Mouse (Mus musculus): ENCODE data around the gene Polr1c. TPM values are rescaled to one million over a fixed set of nuclear protein-coding genes. Genes with fewer than 3 reads are reported as not detected.

Polr1c gene
- total RNA-seq, 4 experiments from 2014 or later, result 20.4 to 25.6 (median 22.7) TPM

- no peak for DNase-seq (ENCODE audit: low spot score)
Observed at GRCm38 (mm10) chr17:46221601-46222000, 26.3 kb downstream of the Polr1c start.

- no peak for DNase-seq (ENCODE audit: low spot score)
Observed at GRCm38 (mm10) chr17:46210550-46210949, 37.3 kb downstream of the Polr1c start.

- DNase-seq (ENCODE audit: low spot score), result no peak
Observed at GRCm38 (mm10) chr17:46206676-46207075, 41.2 kb downstream of the Polr1c start.

- peak; percentile 16 for DNase-seq (ENCODE audit: low spot score)
Observed at GRCm38 (mm10) chr17:46203078-46203477, 44.8 kb downstream of the Polr1c start.

GRCm38 (mm10) chr17:46202421-46203071 is 45.3 kb downstream of the Polr1c start, which contains the start of the genes Polh and Xpo5:
Gene Polh, minus strand, starts transcription at chr17:46202645.
Gene Xpo5, plus strand, starts transcription at chr17:46202782.
- DNase-seq (ENCODE audit: low spot score), result peak; percentile 88

GRCm38 (mm10) chr17:46201151-46201550 is 46.7 kb downstream of the Polr1c start:
- no peak for DNase-seq (ENCODE audit: low spot score)

Small RNA genes lying within 50 kb of the gene (microRNA-seq; reads per million reads assigned to microRNA genes)
- not detected for gene Mir693

Other genes starting within 250 kb of the Polr1c start
- 100 to 1,000 TPM; 195 to 267 (median 235) TPM for gene Vegfa, start 215.7 kb downstream of the Polr1c start, total RNA-seq (2022)
- 100 to 1,000 TPM; 144 to 157 (median 149) TPM for gene Mrps18a, start 137.1 kb downstream of the Polr1c start, total RNA-seq (2022)
- under 1 TPM; 0.57 to 0.97 (median 0.84) TPM for gene Rsph9, start 103.8 kb downstream of the Polr1c start, total RNA-seq (2022)
- 10 to 100 TPM; 19.2 to 27.4 (median 21.6) TPM for gene Mad2l1bp, start 94.5 kb downstream of the Polr1c start, total RNA-seq (2022)
- gene Gtpbp2, start 87.0 kb downstream of the Polr1c start, total RNA-seq (2022), result 10 to 100 TPM; 55.8 to 74.5 (median 59.0) TPM
- gene Polh, start 45.4 kb downstream of the Polr1c start, total RNA-seq (2022), result 1 to 10 TPM; 7.2 to 9.0 (median 8.5) TPM
- gene Xpo5, start 45.3 kb downstream of the Polr1c start, total RNA-seq (2022), result 10 to 100 TPM; 20.0 to 23.2 (median 21.6) TPM
- 10 to 100 TPM; 82.2 to 91.1 (median 85.5) TPM for gene Yipf3, start within 50 bp of the Polr1c start, total RNA-seq (2022)
- under 1 TPM in 2 of 4 experiments, not detected in 2; 0.12 to 0.14 TPM for gene Lrrc73, start 5.5 kb upstream of the Polr1c start, total RNA-seq (2022)
- 10 to 100 TPM; 26.0 to 39.5 (median 35.6) TPM for gene Tjap1, start 35.0 kb upstream of the Polr1c start, total RNA-seq (2022)
- gene Dlk2, start 49.4 kb upstream of the Polr1c start, total RNA-seq (2022), result under 1 TPM in 2 of 4 experiments, not detected in 2; 0.14 to 0.53 TPM
- 1 to 10 TPM; 3.2 to 5.2 (median 4.1) TPM for gene Abcc10, start 80.3 kb upstream of the Polr1c start, total RNA-seq (2022)
- gene Zfp318, start 135.7 kb upstream of the Polr1c start, total RNA-seq (2022), result 10 to 100 TPM; 15.2 to 21.6 (median 17.2) TPM
- gene Crip3, start 180.9 kb upstream of the Polr1c start, total RNA-seq (2022), result 1 to 10 TPM in 1 of 4 experiments, under 1 TPM in 3; 0.54 to 1.0 (median 0.88) TPM
- not detected for gene Slc22a7, start 190.4 kb upstream of the Polr1c start, total RNA-seq (2022)
- gene Ttbk1, start 239.6 kb upstream of the Polr1c start, total RNA-seq (2022), result under 1 TPM; 0.11 to 0.41 (median 0.24) TPM
- 1 to 10 TPM; 1.7 to 2.2 (median 1.8) TPM for gene Dnph1, start 248.7 kb upstream of the Polr1c start, total RNA-seq (2022)

Measured in heart, adult 8-10 months (tissue).